Mouse (Mus musculus) mouse trophoblast stem cell (cell line): ENCODE results near the gene Recql.

Source experiments
- in situ Hi-C, 2 experiments: fragments of 300-500 bp; cut with MseI, MboI; formaldehyde crosslinking; loops; 2 replicates in 1 of 2; 3 replicates in 1 of 2; pipeline ENCODE4 v1.15.1; 2025

Gene Recql

GRCm38 (mm10) chr6:142366473-142367018, 20.3 kb downstream of the Recql start:
- in situ Hi-C loops: loop anchor here (10.0 to 25.0 kb wide), 2 partner anchors 148 to 371 kb away; no protein-coding TSS in a partner anchor

- in situ Hi-C loops: loop anchor here (10.0 to 25.0 kb wide), 2 partner anchors 149 to 371 kb away; no protein-coding TSS in a partner anchor
Measured at GRCm38 (mm10) chr6:142365742-142366472, 21.0 kb downstream of the Recql start.

- in situ Hi-C loops: loop anchor here (10.0 to 25.0 kb wide), 2 partner anchors 152 to 374 kb away; no protein-coding TSS in a partner anchor
Measured at GRCm38 (mm10) chr6:142363019-142363576, 23.8 kb downstream of the Recql start.

GRCm38 (mm10) chr6:142362036-142362435, 24.9 kb downstream of the Recql start:
- in situ Hi-C loops: loop anchor here (10.0 to 25.0 kb wide), 2 partner anchors 153 to 375 kb away; no protein-coding TSS in a partner anchor

GRCm38 (mm10) chr6:142357106-142357505, 29.8 kb downstream of the Recql start:
- in situ Hi-C loops: loop anchor here in 1 of 2 experiments (25.0 kb wide), 1 partner anchor 380 kb away; no protein-coding TSS in a partner anchor

- in situ Hi-C loops: loop anchor here in 1 of 2 experiments (25.0 kb wide), 1 partner anchor 385 kb away; no protein-coding TSS in a partner anchor
Measured at GRCm38 (mm10) chr6:142352099-142352498, 34.8 kb downstream of the Recql start.

GRCm38 (mm10) chr6:142347431-142348385, 39.2 kb downstream of the Recql start:
- in situ Hi-C loops: no loop called here

- in situ Hi-C loops: no loop called here
Measured at GRCm38 (mm10) chr6:142346181-142347110, 40.4 kb downstream of the Recql start.

- in situ Hi-C loops: no loop called here
Measured at GRCm38 (mm10) chr6:142345440-142346038, 41.3 kb downstream of the Recql start, which contains the start of gene Pyroxd1. Pyroxd1 (plus strand) TSS chr6:142345654.

- in situ Hi-C loops: no loop called here
Measured at GRCm38 (mm10) chr6:142343561-142343960, 43.3 kb downstream of the Recql start.

- in situ Hi-C loops: no loop called here
Measured at GRCm38 (mm10) chr6:142339576-142339975, 47.3 kb downstream of the Recql start.

GRCm38 (mm10) chr6:142338961-142339360, 47.9 kb downstream of the Recql start:
- in situ Hi-C loops: no loop called here

- in situ Hi-C loops: no loop called here
Measured at GRCm38 (mm10) chr6:142329201-142329600, 57.7 kb downstream of the Recql start.

- in situ Hi-C loops: no loop called here
Measured at GRCm38 (mm10) chr6:142326598-142326997, 60.3 kb downstream of the Recql start.

- in situ Hi-C loops: no loop called here
Measured at GRCm38 (mm10) chr6:142322881-142323280, 64.0 kb downstream of the Recql start, which contains the start of gene Slco1a5. Slco1a5 (minus strand) TSS chr6:142322981.

GRCm38 (mm10) chr6:142317106-142317505, 69.8 kb downstream of the Recql start:
- in situ Hi-C loops: no loop called here

GRCm38 (mm10) chr6:142314285-142314684, 72.6 kb downstream of the Recql start:
- in situ Hi-C loops: no loop called here

GRCm38 (mm10) chr6:142305076-142305475, 81.8 kb downstream of the Recql start:
- in situ Hi-C loops: no loop called here
